Mouse (Mus musculus): ENCODE measurements around the gene Ccdc103.

The Ccdc103 gene

GRCm38 (mm10) chr11:102930672-102931071 lies 49.7 kb downstream of the Ccdc103 start:
- in situ Hi-C loops (cut with MboI; ENCODE audit: low pct_unique_long_range_greater_than_20kb in 1 of 2, low sequenced_read_pairs in 2 of 2, unreplicated experiment in 1 of 2), result no loop called here
